Mouse (Mus musculus): ENCODE data around the gene Rps8.
"Not testable (repeated sequence)": the region's sequence is repeated elsewhere in the genome, so short reads cannot be mapped to it uniquely, and the experiment has no call there.

Rps8 gene

GRCm38 (mm10) chr4:117155792-117156355, at the start of gene Rps8:
TSS of gene Rps8 (minus strand) at chr4:117156243.
- peak; percentile 90 to 91 for DNase-seq

GRCm38 (mm10) chr4:117202992-117203354, 46.9 kb upstream of the Rps8 start:
- DNase-seq, result no peak

DNA sequence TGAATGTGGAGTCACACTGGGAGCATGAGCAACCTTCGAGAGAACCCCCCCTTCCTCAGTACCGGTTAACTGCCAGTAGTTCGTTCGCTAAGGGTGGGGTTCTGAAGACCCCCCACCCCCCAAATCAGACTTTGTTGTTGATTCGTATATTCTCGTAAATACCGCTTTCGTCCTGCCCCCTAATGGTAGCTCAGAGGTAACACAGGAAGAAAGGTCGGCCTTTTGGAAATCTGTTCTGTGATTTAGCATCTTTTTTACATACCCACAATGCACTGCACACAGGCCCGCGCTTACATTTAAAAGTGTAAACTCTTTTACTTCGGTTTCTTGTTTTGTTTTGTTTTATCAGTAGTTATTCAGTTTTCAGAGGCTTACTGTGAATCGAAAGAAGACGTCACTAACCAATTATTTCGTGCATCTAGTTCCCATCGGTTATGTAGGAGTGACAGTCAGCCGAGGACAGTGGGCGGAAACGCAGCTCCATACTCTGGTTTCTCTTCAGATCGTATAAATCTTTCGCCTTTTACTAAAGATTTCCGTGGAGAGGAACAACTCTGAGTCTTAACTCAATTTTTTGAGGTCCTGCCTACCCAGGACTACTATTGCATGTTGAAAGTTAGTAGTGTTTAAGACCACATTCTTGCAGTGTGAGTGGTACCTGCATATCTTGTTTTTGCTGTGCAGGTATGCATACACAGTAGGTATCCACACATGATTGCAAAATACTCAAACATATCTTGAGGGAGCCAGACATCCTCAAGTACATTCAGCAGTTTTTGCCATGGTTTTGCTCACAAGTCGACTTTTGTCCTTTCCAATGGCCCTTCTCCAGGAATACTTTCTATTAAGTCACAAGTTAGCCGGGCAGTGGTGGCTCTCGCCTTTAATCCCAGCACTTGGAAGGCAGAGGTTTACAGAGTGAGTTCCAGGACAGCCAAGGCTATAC, 46.3 kb upstream of the Rps8 start:
- peak; percentile 26 to 46 for DNase-seq

GRCm38 (mm10) chr4:117191804-117192203, 35.8 kb upstream of the Rps8 start:
- no peak for DNase-seq

GRCm38 (mm10) chr4:117190660-117191059, 34.6 kb upstream of the Rps8 start:
- no peak for DNase-seq

- DNase-seq, result peak; percentile 21 to 22
Observed at GRCm38 (mm10) chr4:117189856-117190543, 34.0 kb upstream of the Rps8 start.

DNA sequence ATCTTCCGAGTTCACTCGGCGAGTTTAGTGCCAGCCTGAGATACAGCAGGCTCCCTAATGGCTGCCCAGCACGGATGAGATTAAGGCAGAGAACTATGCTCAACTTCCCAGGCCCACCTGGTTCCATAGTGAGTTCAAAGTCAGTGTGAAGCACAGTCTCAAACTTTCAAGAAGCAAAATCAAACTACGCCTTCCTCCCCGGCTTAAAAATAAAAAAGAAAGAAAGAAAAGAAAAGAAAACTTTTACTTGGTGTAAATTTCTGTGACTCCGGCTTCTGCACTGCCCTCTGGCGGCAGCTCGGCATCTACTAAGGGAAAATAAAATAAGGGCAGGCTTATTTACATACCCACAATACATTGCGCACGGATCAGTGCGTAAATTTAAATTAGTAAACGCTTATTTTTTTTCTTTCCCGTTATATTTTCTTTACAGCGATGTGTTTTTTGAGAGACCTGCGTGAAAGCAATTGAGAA, 33.4 kb upstream of the Rps8 start:
- DNase-seq, result peak; percentile 77 to 89

DNA sequence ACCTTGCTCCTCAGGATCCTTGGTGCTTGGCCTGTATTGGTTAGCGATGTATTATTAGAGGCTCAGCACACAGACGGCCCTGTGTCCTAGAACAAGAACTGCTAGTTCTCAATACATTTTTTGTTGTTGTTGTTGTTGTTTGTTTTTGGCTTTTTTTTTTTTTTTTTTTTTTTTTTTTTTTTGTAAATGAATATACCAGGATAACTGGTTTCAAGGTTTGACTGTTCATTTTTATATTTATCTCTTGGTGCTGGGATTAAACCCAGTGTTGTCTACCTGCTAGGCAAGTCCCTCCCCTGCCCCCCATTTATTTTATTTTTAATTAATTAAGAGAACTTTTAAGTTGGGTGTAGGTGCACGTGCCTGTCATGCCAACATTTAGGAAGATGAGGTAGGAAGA, 32.9 kb upstream of the Rps8 start:
- DNase-seq, result no peak

DNA sequence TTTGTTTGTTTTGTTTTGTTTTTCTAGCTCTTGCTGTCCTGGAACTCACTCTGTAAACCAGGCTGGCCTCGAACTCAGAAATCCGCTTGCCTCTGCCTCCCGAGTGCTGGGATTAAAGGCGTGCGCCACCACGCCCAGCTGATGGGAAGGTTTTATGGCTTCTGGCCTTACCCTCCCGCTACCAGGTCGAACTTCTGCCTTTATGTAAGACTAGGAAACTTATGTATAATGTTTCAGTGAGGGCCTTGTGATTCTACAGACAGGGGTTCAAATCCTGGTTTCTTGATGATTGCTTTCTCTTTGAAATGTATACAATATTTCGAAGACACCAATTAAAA, 26.7 kb upstream of the Rps8 start:
- not testable (repeated sequence) for DNase-seq

DNA sequence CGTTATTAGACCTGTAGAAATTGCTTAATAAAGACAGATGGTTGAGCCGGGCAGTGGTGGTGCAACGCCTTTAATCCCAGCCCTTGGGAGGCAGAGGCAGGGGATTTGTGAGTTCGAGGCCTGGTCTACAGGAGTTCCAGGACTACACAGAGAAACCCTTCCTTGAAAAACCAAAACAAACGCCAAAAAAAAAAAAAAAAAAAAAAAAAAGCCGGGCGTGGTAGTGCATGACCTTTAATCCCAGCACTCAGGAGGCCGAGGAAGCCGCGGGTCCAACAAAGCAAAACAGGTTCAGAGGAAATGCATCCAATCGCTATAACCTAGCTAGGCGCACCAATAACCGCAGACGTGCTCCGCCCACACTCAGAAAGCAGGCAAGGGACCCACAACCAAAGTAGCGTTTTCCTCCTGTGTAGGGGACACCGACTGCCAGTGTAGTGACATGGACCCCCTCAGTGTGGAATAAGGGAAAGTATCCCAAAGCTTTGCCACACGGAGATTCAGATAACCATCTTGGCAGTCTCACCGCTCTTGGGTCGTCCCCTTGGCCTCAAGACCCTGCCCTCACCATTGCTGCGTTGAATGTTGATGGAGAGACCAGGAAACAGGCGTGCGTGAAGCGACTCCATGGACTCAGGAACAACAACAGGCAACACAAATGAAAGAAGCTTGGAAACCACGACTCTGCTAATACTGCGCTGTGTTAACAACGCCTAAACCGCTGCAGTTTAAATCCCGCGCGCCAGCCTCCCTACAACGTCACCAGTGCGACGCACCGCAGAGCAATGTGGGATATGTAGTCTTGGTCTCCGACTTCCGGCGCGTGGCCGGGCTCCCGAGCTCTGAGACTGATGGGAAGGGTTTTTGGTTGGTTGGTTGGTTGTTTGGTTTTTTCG, 26.1 kb upstream of the Rps8 start, which contains the start of gene Kif2c:
Kif2c (minus strand) TSS at position 777 of the 896 bp plus-strand sequence.
- DNase-seq, result peak; percentile 93 to 94

- no peak for DNase-seq
Observed at GRCm38 (mm10) chr4:117169936-117170335, 13.9 kb upstream of the Rps8 start.

GRCm38 (mm10) chr4:117161183-117161582, 5.1 kb upstream of the Rps8 start:
- DNase-seq, result no peak

GRCm38 (mm10) chr4:117159666-117160065, 3.6 kb upstream of the Rps8 start:
- no peak for DNase-seq

- no peak for DNase-seq
Observed at GRCm38 (mm10) chr4:117156372-117156771, 329 bp upstream of the Rps8 start.

DNA sequence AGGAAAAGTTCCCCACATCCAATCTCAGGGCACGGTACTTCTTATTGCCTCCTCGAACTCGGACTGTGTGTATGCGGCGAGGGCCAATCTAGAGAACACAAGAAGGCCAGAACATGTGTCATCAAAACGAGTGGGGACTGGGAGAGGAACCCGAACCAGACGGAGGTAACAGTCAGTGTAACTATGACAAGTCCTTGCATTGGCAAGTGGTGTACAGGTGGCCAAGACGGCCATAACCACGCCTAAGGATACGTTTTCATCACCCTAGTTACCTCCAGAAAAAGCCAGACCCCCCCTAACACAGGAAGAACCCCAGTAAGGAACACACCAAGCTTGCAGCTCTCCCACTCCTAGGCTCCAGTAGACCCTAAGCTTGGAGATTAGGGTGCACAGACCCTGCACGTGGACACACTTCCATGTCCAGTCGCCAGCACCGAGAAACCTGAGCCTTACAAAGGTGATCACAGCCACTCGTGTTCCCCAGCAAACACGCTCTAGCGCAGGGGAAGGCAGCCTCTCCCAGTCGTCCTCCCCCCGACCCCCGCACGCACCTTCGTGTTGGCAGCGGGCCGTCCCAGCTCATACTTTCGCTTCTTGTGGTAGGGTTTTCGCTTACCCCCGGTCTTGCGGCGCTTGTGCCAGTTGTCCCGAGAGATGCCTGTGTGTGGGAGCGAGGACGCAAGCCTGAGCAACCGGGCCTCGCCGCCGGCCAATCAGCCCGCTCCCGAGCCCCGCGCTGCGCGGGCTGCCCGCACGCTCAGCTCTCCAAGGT, 837 bp downstream of the Rps8 start:
- no peak for DNase-seq

DNA sequence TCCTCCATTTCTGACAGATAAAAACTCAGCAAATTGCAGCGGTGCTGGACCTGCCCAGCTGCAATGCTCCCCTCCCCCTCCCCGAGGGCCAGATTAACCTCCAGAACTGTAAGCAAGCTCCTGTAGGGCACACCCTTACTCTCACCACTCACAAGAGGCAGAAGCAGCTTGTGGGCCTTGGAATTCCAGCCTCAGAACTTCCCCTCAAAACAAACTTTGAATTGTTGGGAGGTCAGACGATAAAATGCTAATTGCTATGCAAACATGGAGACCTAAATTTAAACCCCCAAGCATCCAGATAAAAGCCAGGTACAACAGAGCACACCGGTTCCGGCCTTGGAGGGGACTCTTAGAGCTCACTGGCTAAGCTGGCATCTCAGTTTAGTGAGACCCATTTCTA, 3.3 kb downstream of the Rps8 start:
- DNase-seq, result no peak

GRCm38 (mm10) chr4:117151416-117151815, 4.6 kb downstream of the Rps8 start:
- no peak for DNase-seq

- DNase-seq, result no peak
Observed at GRCm38 (mm10) chr4:117150212-117150733, 5.8 kb downstream of the Rps8 start.

DNA sequence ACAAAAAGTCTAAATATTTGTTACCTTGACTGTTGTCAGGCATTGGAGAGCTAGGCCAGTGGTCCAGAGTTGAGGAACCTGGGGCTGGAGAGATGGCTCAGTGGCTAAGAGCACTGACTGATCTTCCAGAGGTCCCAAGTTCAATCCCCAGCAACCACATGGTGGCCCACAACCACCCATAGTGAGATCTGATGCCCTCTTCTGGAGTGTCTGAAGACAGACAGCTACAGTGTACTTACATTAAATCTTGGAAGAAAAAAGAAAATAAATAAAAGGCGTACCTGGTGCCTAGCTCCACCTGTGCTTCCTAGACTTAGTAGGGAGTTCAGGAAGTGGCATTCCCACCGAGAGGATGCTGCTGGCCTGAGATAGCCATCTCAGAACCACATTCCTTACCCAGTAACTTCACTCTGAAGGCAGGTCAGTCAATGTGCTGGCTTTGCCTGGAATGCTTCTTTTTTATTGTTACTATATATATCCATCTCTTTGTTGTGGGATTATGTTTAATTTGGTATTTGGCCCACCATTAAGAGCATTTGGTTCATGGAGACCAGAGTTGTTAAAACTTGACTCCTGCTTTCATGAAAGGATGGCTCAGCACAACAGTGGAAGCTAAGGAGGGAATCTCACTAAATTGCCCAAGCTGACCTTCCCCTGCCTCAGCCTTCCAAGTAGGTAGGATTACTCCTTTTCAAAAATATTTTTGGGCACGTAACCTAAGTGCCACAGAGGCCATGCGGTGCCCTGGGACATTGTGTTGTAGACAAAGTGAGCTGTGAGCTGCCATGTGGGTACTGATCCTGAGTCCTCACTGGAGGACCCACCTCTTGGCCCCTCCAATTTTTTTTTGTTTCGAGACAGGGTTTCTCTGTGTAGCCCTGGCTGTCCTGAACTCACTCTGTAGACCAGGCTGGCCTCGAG, 6.5 kb downstream of the Rps8 start:
- no peak for DNase-seq

DNA sequence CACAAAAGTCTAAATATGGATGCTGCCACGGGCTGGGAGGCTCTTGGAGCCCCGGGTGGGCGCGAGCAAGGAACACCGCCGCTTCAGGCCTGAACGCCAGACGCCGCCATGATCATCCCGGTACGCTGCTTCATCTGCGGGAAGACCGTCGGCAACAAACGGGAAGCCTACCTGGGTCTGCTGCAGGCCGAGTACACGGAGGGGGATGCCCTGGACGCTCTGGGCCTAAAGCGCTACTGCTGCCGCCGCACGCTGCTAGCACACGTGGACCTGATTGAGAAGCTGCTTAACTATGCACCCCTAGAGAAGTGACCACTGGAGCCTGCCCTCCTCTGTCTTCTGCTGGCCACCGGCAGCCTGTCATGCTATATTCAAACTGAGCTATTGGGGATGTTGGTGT, 7.2 kb downstream of the Rps8 start:
- DNase-seq, result no peak
